Mouse (Mus musculus) hindlimb bud, embryonic 11.5 days (tissue): ENCODE results near the gene Nars2.
A peak's percentile ranks its signal among the peaks of the same experiment; 100 is the strongest.
"Not testable (repeated sequence)": the region's sequence is repeated elsewhere in the genome, so short reads cannot be mapped to it uniquely, and the experiment has no call there.

Experiments
- DNase-seq: peaks from one replicate; pipeline ENCODE4 v3.0.0-alpha.2; 2012; ENCODE audit warnings: low read depth, low spot score; ENCODE audit errors: extremely low spot score

Nars2 gene

GRCm38 (mm10) chr7:96951281-96952051 is at the start of gene Nars2:
TSS of gene Nars2 (plus strand) at chr7:96951505.
- peak; percentile 95 for DNase-seq

DNA sequence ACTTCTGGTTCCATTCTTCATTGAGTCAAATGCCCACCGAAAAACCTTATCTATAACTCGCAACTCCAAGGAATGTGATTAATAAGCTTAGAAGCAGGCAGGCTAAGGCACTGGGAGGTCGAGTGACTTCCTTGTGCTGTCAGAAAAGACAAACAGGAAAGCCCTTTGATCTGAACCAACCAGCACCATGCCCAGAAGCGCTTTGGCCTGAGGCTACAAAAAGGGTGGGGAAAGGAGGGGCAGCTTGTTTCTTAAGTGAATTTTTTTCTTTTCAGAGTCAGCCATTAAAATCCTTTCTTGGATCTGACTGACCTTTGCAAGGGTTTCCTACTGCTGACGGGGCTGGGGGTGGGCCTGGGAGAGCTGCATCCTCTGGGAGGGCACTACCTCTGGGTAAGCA is 49.1 kb upstream of the Nars2 start:
- DNase-seq, result no peak

- no peak for DNase-seq
Observed at GRCm38 (mm10) chr7:96903088-96903985, 48.0 kb upstream of the Nars2 start.

- no peak for DNase-seq
Observed at GRCm38 (mm10) chr7:96904442-96904841, 46.9 kb upstream of the Nars2 start.

- no peak for DNase-seq
Observed at GRCm38 (mm10) chr7:96904936-96905335, 46.4 kb upstream of the Nars2 start.

DNA sequence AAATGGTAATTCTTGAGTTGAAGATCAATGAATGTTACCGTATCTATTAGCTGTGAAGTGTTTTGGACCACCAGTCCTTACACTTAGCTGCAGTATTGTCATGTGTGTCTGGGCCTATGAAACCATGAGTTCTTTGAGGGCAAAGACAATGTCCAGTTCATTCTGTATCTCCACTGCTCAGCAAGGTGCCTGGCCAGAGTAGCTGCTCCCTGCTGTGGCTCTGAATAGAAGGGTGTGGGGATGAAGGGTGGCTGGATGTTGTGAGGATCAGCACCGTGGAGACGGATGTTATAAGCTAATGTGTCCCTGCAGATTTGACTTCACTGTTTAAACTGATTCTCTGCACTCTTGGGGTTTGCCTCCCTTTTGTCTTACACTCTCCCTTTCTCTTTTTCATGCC is 45.9 kb upstream of the Nars2 start:
- DNase-seq, result no peak

- DNase-seq, result no peak
Observed at GRCm38 (mm10) chr7:96906216-96906615, 45.1 kb upstream of the Nars2 start.

DNA sequence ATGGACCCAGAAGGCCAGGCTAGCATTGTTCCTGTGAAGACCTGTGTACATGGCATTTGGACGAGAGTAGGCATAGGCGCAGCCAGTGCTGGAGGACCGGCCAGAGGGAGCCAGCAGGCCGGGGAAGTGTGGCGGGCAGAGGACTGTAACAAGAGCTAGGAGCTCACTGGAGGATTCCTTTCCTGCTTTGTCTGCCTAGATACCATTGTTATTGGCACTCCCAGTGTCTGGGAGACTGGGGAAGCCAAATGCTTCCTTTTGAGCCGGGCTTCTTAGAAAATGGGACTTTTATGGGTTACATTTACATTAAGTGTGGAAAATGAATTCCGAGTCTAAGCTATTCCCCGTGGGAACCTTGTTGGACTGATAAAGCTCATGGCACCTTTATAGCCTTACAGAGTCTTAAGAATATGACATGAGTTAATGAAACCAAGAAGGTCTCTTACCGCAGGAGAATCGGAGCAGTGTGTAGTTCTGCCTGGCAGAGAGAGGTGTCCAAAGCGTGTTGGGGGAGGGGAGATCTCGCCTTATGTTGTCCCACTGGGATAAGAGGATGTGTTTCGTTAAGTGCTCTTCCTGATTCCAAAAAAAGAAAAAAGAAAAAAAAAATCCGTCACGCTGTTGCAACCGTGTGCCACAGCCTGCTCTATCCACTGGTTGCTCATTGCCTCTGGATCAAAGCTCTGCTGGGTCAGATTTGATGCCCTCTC is 43.2 kb upstream of the Nars2 start:
- no peak for DNase-seq

- DNase-seq, result no peak
Observed at GRCm38 (mm10) chr7:96909856-96910255, 41.4 kb upstream of the Nars2 start.

DNA sequence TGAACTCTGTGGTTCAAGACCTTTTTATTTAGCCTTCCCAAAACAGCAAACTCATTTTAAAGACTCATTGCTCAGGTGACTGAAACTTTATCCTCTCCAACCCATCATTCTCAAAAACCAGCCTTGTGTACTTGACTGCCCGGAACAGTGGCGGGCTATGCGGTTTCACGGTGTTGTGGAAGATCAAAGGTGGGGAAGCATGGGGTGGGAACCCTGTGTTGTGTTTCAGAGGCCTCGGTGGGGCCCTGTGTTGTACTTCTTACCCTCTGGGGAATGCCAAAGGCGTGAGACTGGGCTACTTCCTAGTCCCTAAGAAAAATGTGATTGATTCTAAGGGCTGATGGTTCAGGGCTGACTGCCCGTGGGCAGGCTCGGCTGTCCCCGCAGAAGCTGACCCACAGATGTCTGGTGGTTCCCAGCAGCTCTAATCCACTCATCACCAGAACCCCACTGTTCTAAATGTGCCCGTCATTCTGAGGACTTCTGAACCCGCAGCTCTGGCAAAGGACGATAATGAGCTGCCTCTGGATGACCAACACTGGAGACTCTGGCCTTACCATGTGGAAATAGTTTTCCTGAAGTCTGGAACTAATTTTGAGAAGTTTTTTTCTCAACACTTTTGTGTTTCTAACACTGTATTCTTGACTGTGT is 40.9 kb upstream of the Nars2 start:
- no peak for DNase-seq

DNA sequence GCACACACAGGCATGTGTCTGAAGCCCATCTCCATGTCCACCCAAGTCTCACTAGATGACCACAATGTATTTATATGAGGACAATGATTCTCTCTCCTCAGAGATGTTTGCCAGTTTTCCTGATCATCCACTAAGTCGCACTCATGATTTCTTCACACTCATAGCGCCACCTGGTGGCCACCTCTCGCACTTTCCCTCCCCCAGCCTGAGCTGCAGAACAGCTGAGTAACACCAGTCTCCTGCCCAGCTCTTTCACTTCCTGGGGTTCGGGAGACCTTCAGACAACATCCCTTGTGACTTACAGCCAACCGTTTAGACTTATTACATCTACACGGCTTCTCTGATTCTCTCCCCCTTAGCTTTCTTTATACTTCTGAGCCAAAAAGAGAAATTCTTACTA is 37.3 kb upstream of the Nars2 start:
- DNase-seq, result peak; percentile 77

- peak; percentile 85 for DNase-seq
Observed at GRCm38 (mm10) chr7:96915452-96916105, 35.7 kb upstream of the Nars2 start.

GRCm38 (mm10) chr7:96920447-96921095 is 30.7 kb upstream of the Nars2 start:
- DNase-seq, result no peak

- no peak for DNase-seq
Observed at GRCm38 (mm10) chr7:96922927-96923326, 28.4 kb upstream of the Nars2 start.

DNA sequence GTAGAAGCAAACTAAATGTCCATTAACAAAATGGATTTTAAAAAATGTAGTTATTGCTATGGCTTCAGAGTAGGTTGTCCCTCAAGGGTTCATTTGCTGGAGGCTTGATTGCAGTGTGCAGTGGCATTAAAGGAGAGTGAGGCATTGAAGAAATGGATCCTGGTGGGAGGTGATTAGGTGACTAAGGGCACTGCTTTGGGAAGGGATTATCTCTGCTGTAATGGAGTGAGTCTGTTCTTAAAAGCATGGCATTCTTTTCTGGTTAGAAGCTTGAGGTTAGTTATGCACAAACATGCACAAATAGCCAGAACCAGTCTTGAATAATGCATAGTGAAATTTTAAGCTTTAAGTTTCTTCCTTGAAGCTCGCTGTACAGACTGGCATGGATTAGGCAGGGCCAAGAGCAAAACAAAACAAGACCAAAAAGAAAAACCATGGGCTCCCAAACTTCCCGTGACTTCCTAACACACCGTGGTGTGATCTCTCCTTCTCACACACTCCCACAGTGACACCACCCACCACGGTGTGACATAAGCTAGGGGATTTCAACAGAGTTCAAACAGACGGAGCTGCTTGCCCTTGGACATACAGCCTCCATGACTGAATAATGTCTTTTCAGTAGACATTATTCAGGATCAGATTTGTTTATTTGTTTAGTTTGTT is 7.5 kb upstream of the Nars2 start:
- DNase-seq, result no peak

DNA sequence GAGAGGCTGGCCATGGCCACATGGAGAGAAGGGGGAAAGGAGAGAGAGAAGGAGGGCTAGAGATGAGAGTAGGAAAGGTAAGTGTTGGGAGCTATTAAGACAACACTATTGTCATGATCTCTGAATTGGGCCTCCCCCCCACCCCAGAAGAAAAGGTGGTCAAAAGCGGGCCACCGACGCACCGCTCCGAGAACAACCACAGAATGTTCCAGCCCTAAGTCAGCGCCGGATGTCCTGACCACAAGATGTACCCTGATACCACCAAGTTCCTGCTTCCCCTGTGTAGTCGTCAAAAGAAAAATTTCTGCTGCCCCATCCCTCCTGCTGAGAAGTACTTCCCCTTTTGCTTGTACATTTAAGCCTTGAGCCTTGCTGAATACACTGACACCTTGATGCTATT is 4.8 kb upstream of the Nars2 start:
- not testable (repeated sequence) for DNase-seq

DNA sequence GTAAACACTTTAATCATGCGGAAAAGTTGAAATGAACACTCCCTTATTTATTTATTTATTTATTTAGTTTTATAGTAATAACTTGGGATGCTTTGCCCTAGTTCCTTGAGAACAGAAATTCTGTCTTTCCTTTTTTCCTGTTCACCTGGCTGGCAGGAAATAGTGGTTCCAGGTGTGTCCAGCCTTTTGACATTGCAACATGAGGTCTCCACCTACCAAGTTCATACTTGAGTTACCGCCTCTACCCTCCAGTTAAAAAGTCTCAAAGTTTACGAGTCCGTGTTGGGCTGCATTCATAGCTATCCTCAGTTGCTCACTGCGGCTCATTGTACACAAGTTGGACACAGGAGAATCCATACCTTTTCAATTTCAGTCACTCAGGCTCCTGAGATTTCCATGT is 789 bp downstream of the Nars2 start:
- no peak for DNase-seq

- no peak for DNase-seq
Observed at GRCm38 (mm10) chr7:96959168-96959567, 7.9 kb downstream of the Nars2 start.

- no peak for DNase-seq
Observed at GRCm38 (mm10) chr7:96967188-96967587, 15.9 kb downstream of the Nars2 start.
